Comparison of ENCODE assay signal across 8 mouse cellular contexts in genomic region chr3:95494342-95494741, GRCm38 (mm10). TPM values are rescaled to one million over a fixed set of nuclear protein-coding genes. Genes with fewer than 3 reads are reported as not detected.
DNase-seq lines count a peak whose midpoint lies in the region; TF ChIP-seq lines count a peak whose summit lies in the region.

No protein-coding gene starts in this region.

- TF ChIP-seq POLR2A in heart, adult 2 months (IDR thresholded peaks at IDR 0.05; ENCODE audit: insufficient read depth, low read depth, low read length): no peak

- peaks cover 2% of the 10 kb centered on the region for H3K4me1 ChIP-seq in heart, adult 2 months (ENCODE audit: control insufficient read depth, insufficient read depth, low read length)

- DNase-seq in heart, adult 2 months: peak; percentile 39 to 70
- no peak for DNase-seq in heart, postnatal 25 days (ENCODE audit: low spot score)
- DNase-seq in CD8-positive naive resting alpha-beta T cell, adult 2 months (ENCODE audit: low read depth in 2 of 2, low spot score in 2 of 2): peak; percentile 4 to 25
- peak; percentile 39 for DNase-seq in c-Kit-positive CD71-positive TER-119-positive erythroid progenitor cells, embryonic 14.5 days (ENCODE audit: low spot score)
- peak; percentile 55 for DNase-seq in forelimb bud, embryonic 11.5 days (ENCODE audit: low read depth, low spot score)
- DNase-seq in layer of hippocampus, adult 2 months (ENCODE audit: low spot score in 2 of 2): peak; percentile 26 to 51
- peak; percentile 29 for DNase-seq in lung, postnatal 25 days (ENCODE audit: low spot score)
- DNase-seq in splenic B cell, adult 2 months (ENCODE audit: low read depth, low spot score): peak; percentile 75

- H3K36me3 ChIP-seq in heart, adult 2 months (ENCODE audit: control insufficient read depth, insufficient read depth, low read length): peaks cover 4% of the 10 kb centered on the region
- peaks cover 10% of the 10 kb centered on the region for H3K36me3 ChIP-seq in splenic B cell, adult 2 months (ENCODE audit: control insufficient read depth, insufficient read depth, low read length, poor library complexity, severe bottlenecking)

- no peaks in the 10 kb centered on the region for H3K79me2 ChIP-seq in heart, adult 2 months (replicated peaks; ENCODE audit: control insufficient read depth, insufficient read depth, low read length)

- peak; percentile 76 for TF ChIP-seq CTCF in heart, adult 2 months (IDR thresholded peaks at IDR 0.05)
- peak; percentile 79 for TF ChIP-seq CTCF in layer of hippocampus, adult 2 months (conservative IDR thresholded peaks at IDR 0.05)

- H3K27ac ChIP-seq in heart, adult 2 months: no peak overlapping the region
- H3K27ac ChIP-seq in layer of hippocampus, adult 2 months: peak overlapping the region; percentile 54

- H3K27me3 ChIP-seq in heart, adult 2 months (ENCODE audit: control insufficient read depth, insufficient read depth, low read length): no peaks in the 10 kb centered on the region
- no peaks in the 10 kb centered on the region for H3K27me3 ChIP-seq in splenic B cell, adult 2 months (ENCODE audit: control insufficient read depth, insufficient read depth, low read length, poor library complexity, severe bottlenecking)

- no peak overlapping the region for H3K4me3 ChIP-seq in heart, adult 2 months
- H3K4me3 ChIP-seq in layer of hippocampus, adult 2 months: no peak overlapping the region

- no peak for TF ChIP-seq EP300 in heart, adult 2 months (IDR thresholded peaks at IDR 0.05; ENCODE audit: insufficient read depth, low read depth, low read length)

- no peak overlapping the region for H3K9ac ChIP-seq in heart, adult 2 months (ENCODE audit: low read depth, low read length)

- WGBS in heart, adult 2 months: 69% methylated on average over 6 of the region's 6 CpGs

- intact Hi-C loops in heart, adult 2 months (cut with DNase I): no loop called here
- intact Hi-C loops in heart, postnatal 25 days (cut with DNase I): no loop called here

RNA-seq across cellular contexts. Expression of gene Ctsk, which starts 4.7 kb away (rescaled TPM):
- 1 to 10 TPM; 7.4 to 8.7 TPM for total RNA-seq in heart, adult 2 months (2021)
- polyA plus RNA-seq in heart, adult 2 months (2012; rRNA removed): 5.4 and 9.1 TPM in 2 replicates
- total RNA-seq in heart, postnatal 25 days (2021): 10 to 100 TPM in 1 of 2 experiments, 1 to 10 TPM in 1; 8.7 to 10.9 TPM
- 1 to 10 TPM; 2.6 TPM for total RNA-seq in layer of hippocampus, adult 2 months (2021)

RNA-seq across cellular contexts. Expression of gene Ctss, which starts 32.2 kb away (rescaled TPM):
- 10 to 100 TPM; 15.3 to 16.5 TPM for total RNA-seq in heart, adult 2 months (2021)
- 10.3 and 12.4 TPM in 2 replicates for polyA plus RNA-seq in heart, adult 2 months (2012; rRNA removed)
- 10 to 100 TPM; 13.6 TPM for total RNA-seq in heart, postnatal 25 days (2021)
- total RNA-seq in layer of hippocampus, adult 2 months (2021): 10 to 100 TPM; 55.0 to 57.5 TPM
